Mouse (Mus musculus) erythroblast, embryonic 14.5 days (primary cell): ENCODE data around the gene Prr7.

Experiments
- GATA1 ChIP-seq: IDR thresholded peaks from 2 replicates; pipeline ENCODE4 v1.6.1; 2012; ENCODE audit warnings: low read length, inconsistent platforms, mixed read lengths
- TAL1 ChIP-seq: IDR thresholded peaks from 3 replicates; pipeline ENCODE4 v1.6.1; 2012; ENCODE audit warnings: low read length, inconsistent platforms, mixed read lengths

GRCm38 (mm10) chr13:55444286-55444936, 19.7 kb upstream of the Prr7 start:
- TF ChIP-seq GATA1 (no peak), TAL1 (no peak)
